Mouse (Mus musculus): Measurements from ENCODE around the gene Nr1h4.

GRCm38 (mm10) chr10:89505592-89505955 lies 27.8 kb downstream of the Nr1h4 start:
- TF ChIP-seq POLR2A (IDR thresholded peaks at IDR 0.05; ENCODE audit: borderline replicate concordance, extremely low read depth, insufficient read depth, insufficient read length, poor library complexity, severe bottlenecking): no peak
- TF ChIP-seq CTCF (IDR thresholded peaks at IDR 0.05; ENCODE audit: borderline replicate concordance, extremely low read depth, insufficient read depth, insufficient read length): no peak
